ENCODE assay signal across 8 mouse cellular contexts in genomic region chr2:13384775-13385541, GRCm38 (mm10).
DNase-seq lines count a peak whose midpoint lies in the region; ATAC-seq and TF ChIP-seq lines count a peak whose summit lies in the region.

No protein-coding gene starts in this region.

- ATAC-seq in neural tube, embryonic 11.5 days (ENCODE audit: insufficient read depth, low FRiP score, low TSS enrichment): peak; percentile 91
- ATAC-seq in forebrain, embryonic 15.5 days (replicated peaks): peak; percentile 84
- ATAC-seq in intestine, embryonic 14.5 days (replicated peaks; ENCODE audit: low FRiP score, low TSS enrichment, low read depth): peak; percentile 53; the same call in 1 of the 2 replicates

- H3K27ac ChIP-seq in neural tube, embryonic 11.5 days (ENCODE audit: low read depth, low read length): peak overlapping the region; percentile 85
- peak overlapping the region; percentile 83 for H3K27ac ChIP-seq in forebrain, embryonic 15.5 days (replicated peaks)
- peak overlapping the region; percentile 48; the same call in 1 of the 2 replicates for H3K27ac ChIP-seq in intestine, embryonic 14.5 days (ENCODE audit: low read depth)

- no peak overlapping the region for H3K4me3 ChIP-seq in neural tube, embryonic 11.5 days (ENCODE audit: low read depth, low read length)
- H3K4me3 ChIP-seq in forebrain, embryonic 15.5 days: no peak overlapping the region
- H3K4me3 ChIP-seq in intestine, embryonic 14.5 days (ENCODE audit: low read depth, low read length): no peak overlapping the region
- no peak overlapping the region for H3K4me3 ChIP-seq in lung, adult 2 months (replicated peaks; ENCODE audit: extremely low read depth, low read depth, low read length)

- DNase-seq in neural tube, embryonic 11.5 days (ENCODE audit: low spot score): peak; percentile 50
- DNase-seq in neural tube, embryonic 10.5 days (ENCODE audit: extremely low spot score, low spot score): no peak
- DNase-seq in intestine, embryonic 14.5 days (ENCODE audit: low spot score): no peak
- DNase-seq in lung, adult 2 months: no peak
- peak; percentile 56 for DNase-seq in retina, postnatal 1 day
- DNase-seq in spleen, postnatal 36 days (ENCODE audit: low spot score in 2 of 2): no peak
- DNase-seq in thymus, postnatal 25 days: no peak

- H3K27me3 ChIP-seq in neural tube, embryonic 11.5 days (ENCODE audit: control insufficient read depth, insufficient read depth, low read length): no peaks in the 10 kb centered on the region
- no peaks in the 10 kb centered on the region for H3K27me3 ChIP-seq in forebrain, embryonic 15.5 days
- no peaks in the 10 kb centered on the region for H3K27me3 ChIP-seq in intestine, embryonic 14.5 days (replicated peaks; ENCODE audit: control insufficient read depth, insufficient read depth, low read length)

- WGBS in neural tube, embryonic 11.5 days: 29% methylated on average over 4 of the region's 4 CpGs
- 15% methylated on average over 4 of the region's 4 CpGs for WGBS in forebrain, embryonic 15.5 days
- 29% methylated on average over 4 of the region's 4 CpGs for WGBS in intestine, embryonic 14.5 days
- WGBS in lung, adult 2 months: 33% methylated on average over 4 of the region's 4 CpGs

- H3K9me3 ChIP-seq in neural tube, embryonic 11.5 days (ENCODE audit: control insufficient read depth, low read length): no peaks in the 10 kb centered on the region
- no peaks in the 10 kb centered on the region for H3K9me3 ChIP-seq in forebrain, embryonic 15.5 days
- H3K9me3 ChIP-seq in intestine, embryonic 14.5 days (ENCODE audit: control insufficient read depth, low read length): no peaks in the 10 kb centered on the region

- TF ChIP-seq POLR2A in lung, adult 2 months (IDR thresholded peaks at IDR 0.05; ENCODE audit: borderline replicate concordance, extremely low read depth, low read depth, low read length): peak; percentile 21; the same call in 1 of the 2 replicates

- TF ChIP-seq CTCF in lung, adult 2 months (IDR thresholded peaks at IDR 0.05; ENCODE audit: insufficient read depth, low read length): no peak

- H3K36me3 ChIP-seq in neural tube, embryonic 11.5 days (ENCODE audit: control insufficient read depth, insufficient read depth, low read length): no peaks in the 10 kb centered on the region
- H3K36me3 ChIP-seq in forebrain, embryonic 15.5 days: no peaks in the 10 kb centered on the region
- H3K36me3 ChIP-seq in intestine, embryonic 14.5 days (ENCODE audit: control insufficient read depth, insufficient read depth, low read length): no peaks in the 10 kb centered on the region

- peaks cover 14% of the 10 kb centered on the region; the same call in 1 of the 2 replicates for H3K4me1 ChIP-seq in neural tube, embryonic 11.5 days (ENCODE audit: control insufficient read depth, insufficient read depth, low read length)
- H3K4me1 ChIP-seq in forebrain, embryonic 15.5 days: peaks cover 19% of the 10 kb centered on the region
- peaks cover 11% of the 10 kb centered on the region for H3K4me1 ChIP-seq in intestine, embryonic 14.5 days (replicated peaks; ENCODE audit: control insufficient read depth, insufficient read depth, low read length)
- H3K4me1 ChIP-seq in lung, adult 2 months (ENCODE audit: control insufficient read depth, insufficient read depth, low read length): peaks cover 21% of the 10 kb centered on the region

- H3K4me2 ChIP-seq in neural tube, embryonic 11.5 days (ENCODE audit: low read depth): no peak overlapping the region
- H3K4me2 ChIP-seq in forebrain, embryonic 15.5 days (replicated peaks): no peak overlapping the region
- no peak overlapping the region for H3K4me2 ChIP-seq in intestine, embryonic 14.5 days (ENCODE audit: low read length)

- H3K9ac ChIP-seq in neural tube, embryonic 11.5 days (ENCODE audit: low read length): no peak overlapping the region
- no peak overlapping the region for H3K9ac ChIP-seq in forebrain, embryonic 15.5 days (replicated peaks)
- H3K9ac ChIP-seq in intestine, embryonic 14.5 days (ENCODE audit: low read length): no peak overlapping the region

Comparison
In these comparisons a context has a peak if more than half of its experiments do, and no peak if none do; other contexts are left out.
1. DNase-seq: peak in neural tube, embryonic 11.5 days (single experiment) and retina, postnatal 1 day (single experiment); none in neural tube, embryonic 10.5 days (single experiment), intestine, embryonic 14.5 days (single experiment), lung, adult 2 months (single experiment), spleen, postnatal 36 days (0 of 2) and thymus, postnatal 25 days (single experiment).
2. Peak in every context shown above with its lines, with median percentiles within 50 percentile points of each other: ATAC-seq and H3K27ac ChIP-seq.